10 mouse cellular contexts compared by ENCODE assay signal in the genomic region with DNA sequence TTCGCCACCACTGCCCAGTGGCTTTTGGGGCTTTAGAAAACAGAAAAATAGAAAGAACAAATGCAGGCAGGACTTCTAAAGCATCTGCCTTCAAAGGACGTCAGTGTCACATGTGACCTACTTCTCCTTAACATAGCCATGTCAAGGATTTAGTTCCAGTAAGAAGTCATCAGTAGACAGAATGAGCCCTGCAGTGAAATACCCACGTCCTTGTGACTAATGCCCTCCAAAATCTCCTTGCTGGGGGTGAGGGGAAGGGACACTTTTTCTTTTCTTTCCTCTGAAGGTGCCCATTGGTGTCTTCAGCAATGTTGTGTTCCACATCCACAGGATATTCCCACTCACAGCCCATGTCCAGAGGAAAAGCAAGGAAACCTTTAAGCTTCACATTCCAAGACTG.
"Had no signal": no experiment of that assay in that cellular context is flagged by ENCODE, and none has a peak within 500 bp of the region (broad histone marks: within the 10 kb centered on the region; RNA-seq: fewer than 3 reads in every experiment).

No protein-coding gene starts in this region.

- DNase-seq: kidney, postnatal 25 days; layer of hippocampus, adult 9-11 months; liver; lung, adult 18-20 months; lung, postnatal 10 days; lung, postnatal 36 days; retina, postnatal 1 day; right cerebral cortex, postnatal 25 days; spleen, adult 18-20 months; thymus, postnatal 25 days had no signal
